Mouse (Mus musculus) forebrain, postnatal 0 days (tissue): ENCODE data around the gene Tmem59. TPM values are rescaled to one million over a fixed set of nuclear protein-coding genes. Genes with fewer than 3 reads are reported as not detected.

ENCODE experiments used
- ATAC-seq: fragments of 200-750 bp; cut with Nextera tagmentation; 2 replicates; pipeline ENCODE4 v1.8.0; 2017; ENCODE audit warnings: mild to moderate bottlenecking, moderate library complexity
- DNase-seq: peaks from one replicate; pipeline ENCODE4 v3.0.0-alpha.2; 2015
- H3K27ac ChIP-seq: fragments of 300-500 bp; sonication (generic); 2 replicates; pipeline ENCODE4 v1.5.1; 2014; ENCODE audit warnings: low read depth, mild to moderate bottlenecking, antibody characterized with exemption, low read length, moderate library complexity, mixed read lengths
- H3K27me3 ChIP-seq: fragments of 300-500 bp; sonication (generic); 2 replicates; pipeline ENCODE4 v1.6.1; 2014; ENCODE audit warnings: mild to moderate bottlenecking, low read length, mixed read lengths; ENCODE audit not compliant: insufficient read depth
- H3K36me3 ChIP-seq: fragments of 300-500 bp; sonication (generic); 2 replicates; pipeline ENCODE4 v1.6.1; 2014; ENCODE audit warnings: mild to moderate bottlenecking, moderate library complexity; ENCODE audit not compliant: insufficient read depth
- H3K4me1 ChIP-seq: fragments of 300-500 bp; sonication (generic); 2 replicates; pipeline ENCODE4 v1.6.1; 2014; ENCODE audit warnings: antibody characterized with exemption; ENCODE audit not compliant: insufficient read depth
- H3K4me2 ChIP-seq: fragments of 300-500 bp; sonication (generic); 2 replicates; pipeline ENCODE4 v1.6.1; 2014; ENCODE audit warnings: low read depth, mild to moderate bottlenecking, moderate library complexity
- H3K4me3 ChIP-seq: fragments of 300-500 bp; sonication (generic); 2 replicates; pipeline ENCODE4 v1.5.1; 2014; ENCODE audit warnings: low read depth, low read length, mixed read lengths
- H3K9ac ChIP-seq: fragments of 300-500 bp; sonication (generic); 2 replicates; pipeline ENCODE4 v1.6.1; 2014; ENCODE audit warnings: mild to moderate bottlenecking
- H3K9me3 ChIP-seq: fragments of 300-500 bp; sonication (generic); 2 replicates; pipeline ENCODE4 v1.6.1; 2016; ENCODE audit warnings: low read length
- CTCF ChIP-seq: sonication (generic); IDR thresholded peaks from 2 replicates; pipeline ENCODE4 v1.5.1; 2016; ENCODE audit warnings: antibody characterized with exemption, control low read depth, low read depth
- WGBS: fragments of 180-500 bp; shearing (Covaris S2); extraction: QIAGEN DNeasy Blood & Tissue Kit; methylation state at CpG from one replicate; pipeline ENCODE4 v1.1.7; 2014; 5-methylcytosine and 5-hydroxymethylcytosine counted together
- polyA plus RNA-seq: library from polyadenylated mRNA; unstranded; fragments of >200 nt; fragmentation: Nextera tagmentation; extraction: Ambion mirVana; gene quantifications from 2 replicates; pipeline ENCODE4 v1.2.1, GENCODE M21; 2015
- total RNA-seq: library from RNA; depleted of rRNA; stranded (reverse); fragments of >200 nt; gene quantifications from 2 replicates; pipeline ENCODE4 v1.2.3, GENCODE M21; 2014; rRNA removed

Tmem59 gene
- total and polyA plus RNA-seq, 2 experiments from 2014 or later, result 134 to 363 TPM

DNA sequence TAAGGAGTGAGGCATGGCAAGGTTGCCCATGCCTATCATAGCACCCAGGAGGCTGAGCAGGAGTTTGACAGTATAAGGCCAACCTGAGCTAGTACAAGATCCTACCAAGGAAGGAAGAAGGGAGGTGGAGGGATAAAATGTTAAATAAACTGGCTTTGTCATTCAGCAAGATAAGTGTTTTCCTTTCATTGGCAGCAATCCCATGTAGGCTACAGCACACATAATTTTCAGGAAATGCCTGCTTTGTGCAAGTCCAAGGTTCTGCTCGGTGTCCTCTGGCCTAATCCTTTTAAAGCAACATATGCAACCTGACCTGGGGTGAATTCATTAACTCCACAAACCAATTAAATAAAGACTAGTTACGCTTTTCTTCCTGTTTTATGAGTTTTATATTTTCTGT is 67.2 kb downstream of the Tmem59 start:
- Histone ChIP-seq H3K4me1 (no peaks in the 10 kb centered on the region), H3K27ac (no peak overlapping the region), H3K4me3 (no peak overlapping the region), H3K9me3 (no peaks in the 10 kb centered on the region), H3K36me3 (peaks cover 17% of the 10 kb centered on the region), H3K9ac (no peak overlapping the region), H3K27me3 (no peaks in the 10 kb centered on the region), H3K4me2 (no peak overlapping the region)
- WGBS, result 56% methylated on average over 2 of the region's 2 CpGs
- DNase-seq (no peak), ATAC-seq (no peak)
- TF ChIP-seq CTCF, result no peak

DNA sequence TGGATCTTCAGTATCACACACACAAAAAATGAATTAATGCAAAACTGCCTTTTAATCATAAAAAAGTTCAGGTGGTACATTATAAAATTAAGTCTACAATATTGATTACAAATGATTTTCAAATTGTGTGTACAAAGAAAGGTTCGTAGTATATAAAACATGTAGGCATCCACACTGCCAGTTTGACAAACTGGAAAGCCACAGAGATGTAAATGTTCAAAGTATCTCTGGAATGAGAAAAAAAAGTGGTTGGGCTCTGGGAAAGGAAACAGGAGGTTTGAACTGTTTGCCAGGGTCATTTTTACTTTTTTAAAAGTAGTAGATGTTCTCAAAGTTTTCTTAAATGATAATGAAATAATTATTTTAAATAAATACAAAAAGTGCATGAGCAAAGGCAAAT is 67.8 kb downstream of the Tmem59 start:
- peaks cover 13% of the 10 kb centered on the region; the same call in 1 of the 2 replicates for H3K36me3 ChIP-seq
- H3K9ac ChIP-seq, result no peak overlapping the region
- H3K4me2 ChIP-seq, result no peak overlapping the region
- ATAC-seq (no peak), DNase-seq (no peak)
- TF ChIP-seq CTCF, result no peak
- H3K4me3 ChIP-seq, result no peak overlapping the region
- no peaks in the 10 kb centered on the region for H3K9me3 ChIP-seq
- 88% methylated on average over 1 of the region's 1 CpGs for WGBS
- no peak overlapping the region for H3K27ac ChIP-seq
- H3K27me3 ChIP-seq, result no peaks in the 10 kb centered on the region
- H3K4me1 ChIP-seq, result no peaks in the 10 kb centered on the region

- peaks cover 10% of the 10 kb centered on the region; the same call in 1 of the 2 replicates for H3K36me3 ChIP-seq
- TF ChIP-seq CTCF, result no peak
- 82% methylated on average over 9 of the region's 9 CpGs for WGBS
- no peaks in the 10 kb centered on the region for H3K27me3 ChIP-seq
- no peak overlapping the region for H3K4me2 ChIP-seq
- H3K4me3 ChIP-seq, result no peak overlapping the region
- H3K9me3 ChIP-seq, result no peaks in the 10 kb centered on the region
- no peak for DNase-seq
- no peak for ATAC-seq
- no peaks in the 10 kb centered on the region for H3K4me1 ChIP-seq
- no peak overlapping the region for H3K27ac ChIP-seq
- H3K9ac ChIP-seq, result no peak overlapping the region
Observed at GRCm38 (mm10) chr4:107247110-107247509, 68.9 kb downstream of the Tmem59 start.

- no peaks in the 10 kb centered on the region for H3K4me1 ChIP-seq
- no peak overlapping the region for H3K27ac ChIP-seq
- no peaks in the 10 kb centered on the region for H3K9me3 ChIP-seq
- H3K36me3 ChIP-seq, result peaks cover 8% of the 10 kb centered on the region; the same call in 1 of the 2 replicates
- 50% methylated on average over 3 of the region's 3 CpGs for WGBS
- H3K4me2 ChIP-seq, result no peak overlapping the region
- no peak for TF ChIP-seq CTCF
- no peak overlapping the region for H3K9ac ChIP-seq
- DNase-seq, result no peak
- ATAC-seq, result no peak
- H3K4me3 ChIP-seq, result no peak overlapping the region
- no peaks in the 10 kb centered on the region for H3K27me3 ChIP-seq
Observed at GRCm38 (mm10) chr4:107248061-107248460, 69.9 kb downstream of the Tmem59 start.

DNA sequence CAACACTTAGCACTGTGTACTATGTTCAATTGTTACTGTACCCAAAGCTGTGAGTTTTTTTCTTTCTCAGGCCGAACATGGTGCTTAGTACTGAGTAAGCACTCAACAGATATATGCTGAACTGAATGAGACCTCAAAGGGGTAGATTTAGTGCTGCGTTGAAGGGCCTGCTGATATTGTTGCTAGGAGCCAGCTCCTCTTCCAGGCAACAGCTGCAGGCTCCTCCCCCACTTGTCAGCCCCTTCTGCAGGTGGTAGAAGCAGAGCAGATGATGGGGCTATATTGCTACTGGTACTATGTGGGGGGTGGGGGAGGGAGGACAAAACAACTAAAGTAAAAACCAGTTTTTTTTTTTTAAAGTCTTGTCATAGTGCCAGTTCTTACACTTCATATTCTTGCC is 71.3 kb downstream of the Tmem59 start:
- Histone ChIP-seq H3K9ac (no peak overlapping the region), H3K9me3 (no peaks in the 10 kb centered on the region), H3K36me3 (peaks cover 4% of the 10 kb centered on the region; the same call in 1 of the 2 replicates), H3K4me2 (no peak overlapping the region), H3K4me1 (0 out of 2 replicates have a peak, but pooled peaks cover 4% of the 10 kb centered on the region), H3K27ac (no peak overlapping the region), H3K27me3 (no peaks in the 10 kb centered on the region), H3K4me3 (no peak overlapping the region)
- no peak for TF ChIP-seq CTCF
- 47% methylated on average over 2 of the region's 2 CpGs for WGBS
- no peak for ATAC-seq
- DNase-seq, result no peak

- peak; percentile 84 for TF ChIP-seq CTCF
- Histone ChIP-seq H3K27me3 (no peaks in the 10 kb centered on the region), H3K27ac (no peak overlapping the region), H3K4me3 (no peak overlapping the region), H3K4me1 (0 out of 2 replicates have a peak, but pooled peaks cover 5% of the 10 kb centered on the region), H3K9me3 (no peaks in the 10 kb centered on the region), H3K9ac (no peak overlapping the region), H3K4me2 (no peak overlapping the region), H3K36me3 (peaks cover 4% of the 10 kb centered on the region; the same call in 1 of the 2 replicates)
- DNase-seq, result peak; percentile 73
- 21% methylated on average over 4 of the region's 4 CpGs for WGBS
- no peak for ATAC-seq
Observed at GRCm38 (mm10) chr4:107250494-107250893, 72.3 kb downstream of the Tmem59 start.

Other genes with a start within 250 kb of the Tmem59 start
- gene Mrpl37, start 111.5 kb upstream of the Tmem59 start, total RNA-seq, result 43.8 and 48.5 TPM in 2 replicates
- gene Mrpl37, start 111.5 kb upstream of the Tmem59 start, polyA plus RNA-seq, result 73.3 and 80.4 TPM in 2 replicates
- gene Cyb5rl, start 111.4 kb upstream of the Tmem59 start, total RNA-seq, result 2.8 and 4.6 TPM in 2 replicates
- 4.0 and 4.5 TPM in 2 replicates for gene Cyb5rl, start 111.4 kb upstream of the Tmem59 start, polyA plus RNA-seq
- not detected in 2 replicates for gene Cdcp2, start 81.5 kb upstream of the Tmem59 start, total RNA-seq
- gene Cdcp2, start 81.5 kb upstream of the Tmem59 start, polyA plus RNA-seq, result 0.09 TPM in 1 of 2 replicates, not detected in the other
- 13.4 and 22.3 TPM in 2 replicates for gene Tceanc2, start 717 bp downstream of the Tmem59 start, total RNA-seq
- gene Tceanc2, start 717 bp downstream of the Tmem59 start, polyA plus RNA-seq, result 26.5 and 35.4 TPM in 2 replicates
- 0.69 TPM in 1 of 2 replicates, not detected in the other for gene Ldlrad1, start 30.8 kb downstream of the Tmem59 start, total RNA-seq
- not detected in 2 replicates for gene Ldlrad1, start 30.8 kb downstream of the Tmem59 start, polyA plus RNA-seq
- 12.4 and 14.7 TPM in 2 replicates for gene Lrrc42, start 75.1 kb downstream of the Tmem59 start, total RNA-seq
- 27.9 and 36.4 TPM in 2 replicates for gene Lrrc42, start 75.1 kb downstream of the Tmem59 start, polyA plus RNA-seq
- gene Hspb11, start 75.2 kb downstream of the Tmem59 start, total RNA-seq, result 17.9 and 20.4 TPM in 2 replicates
- 40.5 and 43.8 TPM in 2 replicates for gene Hspb11, start 75.2 kb downstream of the Tmem59 start, polyA plus RNA-seq
- gene Dio1, start 128.8 kb downstream of the Tmem59 start, total RNA-seq, result not detected in 2 replicates
- gene Dio1, start 128.8 kb downstream of the Tmem59 start, polyA plus RNA-seq, result not detected in 2 replicates
- gene Yipf1, start 136.0 kb downstream of the Tmem59 start, total RNA-seq, result 47.6 and 65.3 TPM in 2 replicates
- gene Yipf1, start 136.0 kb downstream of the Tmem59 start, polyA plus RNA-seq, result 60.2 and 61.5 TPM in 2 replicates
- 23.6 and 30.4 TPM in 2 replicates for gene Ndc1, start 189.4 kb downstream of the Tmem59 start, total RNA-seq
- 14.3 and 18.7 TPM in 2 replicates for gene Ndc1, start 189.4 kb downstream of the Tmem59 start, polyA plus RNA-seq